Mouse (Mus musculus): Measurements from ENCODE around the gene Flad1.

GRCm38 (mm10) chr3:89385451-89385850 is 26.2 kb downstream of the Flad1 start:
- TF ChIP-seq CTCF (IDR thresholded peaks at IDR 0.05; ENCODE audit: control insufficient read depth, insufficient read depth, insufficient replicate concordance, low read depth, low read length) (no peak), POLR2A (IDR thresholded peaks at IDR 0.05; ENCODE audit: control insufficient read depth, low read depth, low read length) (no peak)
